Mouse (Mus musculus): ENCODE measurements around the gene Gm10065. TPM values are rescaled to one million over a fixed set of nuclear protein-coding genes. Genes with fewer than 3 reads are reported as not detected.
"Not testable (repeated sequence)": the region's sequence is repeated elsewhere in the genome, so short reads cannot be mapped to it uniquely, and the experiment has no call there.

Gene Gm10065
- polyA plus RNA-seq, 1 experiment from 2014 or later, result not detected

DNA sequence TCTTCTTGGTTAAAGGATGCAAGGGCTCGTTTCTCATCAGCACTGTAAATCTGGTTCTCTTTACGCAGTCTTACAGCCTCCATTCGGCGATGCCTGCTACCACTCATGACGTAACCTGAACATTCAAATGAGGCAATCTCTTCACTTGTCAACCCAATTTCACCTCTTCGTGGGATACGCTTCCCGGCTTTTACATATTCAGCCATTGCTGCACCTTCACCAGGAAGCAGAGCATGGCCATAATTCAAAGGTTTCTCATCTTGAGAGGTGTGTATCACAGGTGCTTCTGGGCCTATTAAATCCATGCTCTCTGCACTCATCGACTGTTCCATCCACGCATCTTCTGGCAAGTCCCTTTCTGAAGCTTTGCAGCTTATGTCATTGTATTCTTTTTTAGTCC, 11.9 kb downstream of the Gm10065 start:
- Histone ChIP-seq H3K27me3 (peaks cover 12% of the 10 kb centered on the region), H3K36me3 (no peaks in the 10 kb centered on the region), H3K9me3 (replicated peaks) (no peaks in the 10 kb centered on the region), H3K27ac (no peak overlapping the region), H3K9ac (no peak overlapping the region), H3K4me2 (no peak overlapping the region; the same call in 1 of the 2 replicates), H3K4me3 (replicated peaks) (no peak overlapping the region), H3K4me1 (replicated peaks) (peaks cover 27% of the 10 kb centered on the region)
- 71% methylated on average over 10 of the region's 10 CpGs for WGBS (ENCODE audit: insufficient replicate concordance)
- ATAC-seq (ENCODE audit: low read depth), result no peak
- DNase-seq, result no peak

GRCm38 (mm10) chr13:21462516-21462915, 16.7 kb downstream of the Gm10065 start:
- H3K4me3 ChIP-seq (replicated peaks); H3K36me3 ChIP-seq; H3K9ac ChIP-seq; H3K9me3 ChIP-seq (replicated peaks); DNase-seq; ATAC-seq (ENCODE audit: low read depth); H3K27ac ChIP-seq; H3K4me2 ChIP-seq; H3K4me1 ChIP-seq (replicated peaks): not testable (repeated sequence)
- H3K27me3 ChIP-seq, result peaks cover 19% of the 10 kb centered on the region
- 43% methylated on average over 9 of the region's 9 CpGs for WGBS (ENCODE audit: insufficient replicate concordance)

DNA sequence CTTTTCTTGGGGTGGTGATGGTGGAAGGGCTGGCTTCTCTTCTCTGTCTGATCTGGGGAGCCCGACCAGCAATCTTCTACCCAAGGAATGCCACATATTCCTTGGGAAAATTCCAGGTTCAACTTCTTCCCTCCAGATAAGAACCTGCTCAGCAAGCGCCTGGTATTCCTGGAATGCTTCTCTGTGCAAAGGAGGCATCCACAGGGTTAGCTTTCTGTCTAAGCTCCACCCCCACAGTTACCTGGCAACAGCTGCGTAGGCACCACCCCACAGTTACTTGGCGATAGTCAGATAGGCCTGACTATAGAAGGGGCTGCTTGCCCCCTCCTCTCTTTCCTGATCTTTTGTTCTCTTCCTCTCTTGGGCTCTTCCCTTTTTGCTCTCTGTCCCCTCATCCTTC, 22.9 kb downstream of the Gm10065 start:
- Histone ChIP-seq H3K9me3 (replicated peaks) (no peaks in the 10 kb centered on the region), H3K4me1 (replicated peaks) (peaks cover 20% of the 10 kb centered on the region), H3K36me3 (0 out of 2 replicates have a peak, but pooled peaks cover 3% of the 10 kb centered on the region), H3K4me2 (no peak overlapping the region), H3K9ac (no peak overlapping the region), H3K27me3 (peaks cover 26% of the 10 kb centered on the region), H3K27ac (no peak overlapping the region), H3K4me3 (replicated peaks) (no peak overlapping the region)
- DNase-seq, result no peak
- 31% methylated on average over 4 of the region's 4 CpGs for WGBS (ENCODE audit: insufficient replicate concordance)
- no peak for ATAC-seq (ENCODE audit: low read depth)

DNA sequence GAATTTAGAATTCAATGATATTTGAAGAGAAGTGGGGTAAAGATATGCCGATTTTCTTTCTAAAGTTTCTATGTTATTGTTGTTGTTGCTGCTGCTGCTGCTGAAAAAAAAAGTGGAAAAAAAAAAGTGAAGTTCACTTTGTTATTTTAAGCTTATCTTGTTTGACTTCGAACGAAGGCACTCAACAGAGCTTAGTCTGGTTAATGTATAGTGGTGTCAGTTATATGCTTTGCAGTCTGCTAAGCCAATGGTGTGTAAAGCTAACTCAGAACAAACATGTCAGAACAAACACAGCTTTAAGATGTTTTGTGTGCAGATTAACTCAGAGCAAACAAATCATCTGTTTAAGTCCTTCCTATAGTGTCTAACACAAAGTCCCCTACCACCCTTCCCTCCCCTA, 25.1 kb downstream of the Gm10065 start:
- H3K36me3 ChIP-seq, result peaks cover 7% of the 10 kb centered on the region; the same call in 1 of the 2 replicates
- no peak overlapping the region for H3K4me3 ChIP-seq (replicated peaks)
- no peak for DNase-seq
- H3K4me1 ChIP-seq (replicated peaks), result peaks cover 20% of the 10 kb centered on the region
- no peak overlapping the region for H3K27ac ChIP-seq
- H3K9ac ChIP-seq, result no peak overlapping the region
- H3K4me2 ChIP-seq, result peak overlapping the region; percentile 69; the same call in 1 of the 2 replicates
- 52% methylated on average over 3 of the region's 3 CpGs for WGBS (ENCODE audit: insufficient replicate concordance)
- peak; percentile 62 for ATAC-seq (ENCODE audit: low read depth)
- peaks cover 19% of the 10 kb centered on the region; the same call in 1 of the 2 replicates for H3K27me3 ChIP-seq
- no peaks in the 10 kb centered on the region for H3K9me3 ChIP-seq (replicated peaks)

GRCm38 (mm10) chr13:21453449-21453848, 25.8 kb downstream of the Gm10065 start, which contains the start of gene Zscan26:
Gene Zscan26, minus strand, starts transcription at chr13:21453730.
- H3K9me3 ChIP-seq (replicated peaks), result no peaks in the 10 kb centered on the region
- H3K27me3 ChIP-seq, result peaks cover 19% of the 10 kb centered on the region; the same call in 1 of the 2 replicates
- H3K4me2 ChIP-seq, result peak within 1 kb of the TSS; percentile 69
- H3K36me3 ChIP-seq, result peaks cover 7% of the 10 kb centered on the region; the same call in 1 of the 2 replicates
- peak; percentile 64 for DNase-seq
- peaks cover 26% of the 10 kb centered on the region for H3K4me1 ChIP-seq (replicated peaks)
- H3K4me3 ChIP-seq (replicated peaks), result peak within 1 kb of the TSS; percentile 70
- WGBS (ENCODE audit: insufficient replicate concordance), result under 1% methylated on average over 23 of the region's 23 CpGs
- ATAC-seq (ENCODE audit: low read depth), result peak; percentile 79
- H3K27ac ChIP-seq, result 0 out of 2 replicates have a peak within 1 kb of the TSS, but pooled peaks have one; percentile 47
- peak within 1 kb of the TSS; percentile 73 for H3K9ac ChIP-seq

GRCm38 (mm10) chr13:21453042-21453441, 26.2 kb downstream of the Gm10065 start:
- ATAC-seq (ENCODE audit: low read depth), result peak; percentile 11

GRCm38 (mm10) chr13:21447856-21448614, 31.2 kb downstream of the Gm10065 start:
- Histone ChIP-seq H3K4me3 (replicated peaks) (no peak overlapping the region), H3K27me3 (no peaks in the 10 kb centered on the region), H3K4me1 (replicated peaks) (peaks cover 35% of the 10 kb centered on the region), H3K9me3 (replicated peaks) (no peaks in the 10 kb centered on the region), H3K36me3 (peaks cover 46% of the 10 kb centered on the region), H3K4me2 (0 out of 2 replicates have a peak overlapping the region, but pooled peaks have one; percentile 11), H3K9ac (no peak overlapping the region), H3K27ac (peak overlapping the region; percentile 48; the same call in 1 of the 2 replicates)
- DNase-seq (no peak), ATAC-seq (ENCODE audit: low read depth) (no peak)
- WGBS (ENCODE audit: insufficient replicate concordance), result 72% methylated on average over 16 of the region's 16 CpGs

More at GRCm38 (mm10) chr13:21453042-21453441, 26.2 kb downstream of the Gm10065 start:
- Histone ChIP-seq H3K4me2 (peak overlapping the region; percentile 69), H3K9me3 (replicated peaks) (no peaks in the 10 kb centered on the region), H3K9ac (peak overlapping the region; percentile 73), H3K27me3 (peaks cover 19% of the 10 kb centered on the region; the same call in 1 of the 2 replicates), H3K4me3 (replicated peaks) (peak overlapping the region; percentile 70), H3K27ac (0 out of 2 replicates have a peak overlapping the region, but pooled peaks have one; percentile 47), H3K36me3 (peaks cover 10% of the 10 kb centered on the region), H3K4me1 (replicated peaks) (peaks cover 30% of the 10 kb centered on the region)
- 3% methylated on average over 13 of the region's 13 CpGs for WGBS (ENCODE audit: insufficient replicate concordance)
- DNase-seq, result no peak

GRCm38 (mm10) chr13:21446796-21447195, 32.4 kb downstream of the Gm10065 start:
- no peak overlapping the region for H3K4me3 ChIP-seq (replicated peaks)
- no peak overlapping the region for H3K9ac ChIP-seq
- no peak overlapping the region for H3K27ac ChIP-seq
- no peak for DNase-seq
- no peak for ATAC-seq (ENCODE audit: low read depth)
- no peak overlapping the region for H3K4me2 ChIP-seq
- no peaks in the 10 kb centered on the region for H3K9me3 ChIP-seq (replicated peaks)
- H3K36me3 ChIP-seq, result peaks cover 46% of the 10 kb centered on the region
- WGBS (ENCODE audit: insufficient replicate concordance), result 78% methylated on average over 9 of the region's 9 CpGs
- H3K27me3 ChIP-seq, result no peaks in the 10 kb centered on the region
- H3K4me1 ChIP-seq (replicated peaks), result peaks cover 23% of the 10 kb centered on the region

GRCm38 (mm10) chr13:21441207-21441572, 38.1 kb downstream of the Gm10065 start:
- peaks cover 21% of the 10 kb centered on the region for H3K36me3 ChIP-seq
- peak overlapping the region; percentile 73 for H3K9ac ChIP-seq
- H3K9me3 ChIP-seq (replicated peaks), result no peaks in the 10 kb centered on the region
- H3K27ac ChIP-seq, result peak overlapping the region; percentile 47
- H3K4me1 ChIP-seq (replicated peaks), result peaks cover 16% of the 10 kb centered on the region
- H3K27me3 ChIP-seq, result no peaks in the 10 kb centered on the region
- WGBS (ENCODE audit: insufficient replicate concordance), result 19% methylated on average over 10 of the region's 10 CpGs
- peak overlapping the region; percentile 62 for H3K4me3 ChIP-seq (replicated peaks)
- H3K4me2 ChIP-seq, result peak overlapping the region; percentile 76
- ATAC-seq (ENCODE audit: low read depth) (no peak), DNase-seq (no peak)

GRCm38 (mm10) chr13:21440503-21441206, 38.6 kb downstream of the Gm10065 start, which contains the start of gene Pgbd1:
Gene Pgbd1, minus strand, starts transcription at chr13:21441058.
- H3K4me2 ChIP-seq, result peak within 1 kb of the TSS; percentile 76
- WGBS (ENCODE audit: insufficient replicate concordance), result under 1% methylated on average over 32 of the region's 32 CpGs

GRCm38 (mm10) chr13:21435476-21435875, 43.8 kb downstream of the Gm10065 start:
- DNase-seq, result no peak
- H3K9ac ChIP-seq, result no peak overlapping the region
- 68% methylated on average over 4 of the region's 4 CpGs for WGBS (ENCODE audit: insufficient replicate concordance)
- no peaks in the 10 kb centered on the region for H3K9me3 ChIP-seq (replicated peaks)
- H3K4me1 ChIP-seq (replicated peaks), result peaks cover 8% of the 10 kb centered on the region
- H3K4me3 ChIP-seq (replicated peaks), result no peak overlapping the region
- ATAC-seq (ENCODE audit: low read depth), result no peak
- H3K4me2 ChIP-seq, result no peak overlapping the region
- no peaks in the 10 kb centered on the region for H3K27me3 ChIP-seq
- H3K27ac ChIP-seq, result no peak overlapping the region
- no peaks in the 10 kb centered on the region for H3K36me3 ChIP-seq

More at GRCm38 (mm10) chr13:21440503-21441206, 38.6 kb downstream of the Gm10065 start, which contains the start of gene Pgbd1:
- peak; percentile 68 for DNase-seq
- Histone ChIP-seq H3K9ac (peak within 1 kb of the TSS; percentile 73), H3K4me1 (replicated peaks) (peaks cover 16% of the 10 kb centered on the region), H3K4me3 (replicated peaks) (peak within 1 kb of the TSS; percentile 62), H3K36me3 (peaks cover 18% of the 10 kb centered on the region), H3K27ac (peak within 1 kb of the TSS; percentile 47), H3K27me3 (no peaks in the 10 kb centered on the region), H3K9me3 (replicated peaks) (no peaks in the 10 kb centered on the region)
- peak; percentile 89 for ATAC-seq (ENCODE audit: low read depth)
